ENCODE assay signal across 17 mouse cellular contexts in the genomic region with DNA sequence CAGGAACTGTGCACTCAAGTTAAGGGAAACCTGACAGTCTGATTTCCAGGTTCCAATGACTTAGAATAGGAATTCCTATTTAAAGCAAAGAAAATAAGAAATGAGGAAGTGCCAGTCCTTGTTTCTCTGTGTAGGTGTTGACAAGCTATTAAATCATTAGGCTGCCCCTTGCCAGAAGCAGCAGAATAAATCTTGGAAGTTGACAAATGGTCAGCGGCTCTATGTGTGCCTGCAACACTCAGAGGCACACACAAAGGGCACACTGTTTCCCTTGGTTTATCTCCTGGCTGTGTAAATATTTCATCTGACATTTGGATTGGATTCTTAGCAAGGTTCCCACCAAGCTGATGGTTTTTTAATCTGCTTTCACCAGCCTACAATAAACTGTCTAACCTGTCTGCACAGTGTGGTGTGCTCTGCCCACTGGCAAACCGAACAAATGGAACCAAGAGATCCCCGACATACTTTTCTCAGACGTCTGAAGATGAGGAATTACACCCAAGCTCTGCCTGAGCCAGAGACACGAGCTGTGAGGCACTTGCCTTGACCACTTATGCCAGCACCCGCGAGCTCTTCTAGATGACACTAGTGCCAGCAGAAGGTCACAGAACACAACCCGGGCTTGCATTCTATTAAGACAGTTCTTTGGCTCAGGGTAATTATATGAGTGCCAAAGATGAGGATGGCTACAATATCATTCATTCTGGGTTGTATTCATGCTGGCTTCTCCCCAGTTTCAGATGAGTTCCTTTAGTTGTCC.
DNase-seq lines count a peak whose midpoint lies in the region; ATAC-seq and TF ChIP-seq lines count a peak whose summit lies in the region.
"Had no signal": no experiment of that assay in that cellular context is flagged by ENCODE, and none has a peak within 500 bp of the region (broad histone marks: within the 10 kb centered on the region; RNA-seq: fewer than 3 reads in every experiment).

No protein-coding gene starts in this region.

- no peaks in the 10 kb centered on the region for H3K27me3 ChIP-seq in heart, postnatal 0 days (ENCODE audit: control insufficient read depth, insufficient read depth, low read length)

- H3K9me3 ChIP-seq in heart, postnatal 0 days (replicated peaks; ENCODE audit: control insufficient read depth, low read length), result no peaks in the 10 kb centered on the region
- H3K9me3 ChIP-seq: embryonic facial prominence, embryonic 13.5 days; forebrain, embryonic 13.5 days; limb, embryonic 15.5 days; lung, embryonic 15.5 days; megakaryocyte, embryonic 14.5 days had no signal

- no peak for TF ChIP-seq CTCF in heart, postnatal 0 days (IDR thresholded peaks at IDR 0.05; ENCODE audit: low read depth)

- no peak overlapping the region for H3K4me3 ChIP-seq in heart, postnatal 0 days (ENCODE audit: low read depth, low read length)
- H3K4me3 ChIP-seq: embryonic facial prominence, embryonic 13.5 days; forebrain, embryonic 13.5 days; layer of hippocampus, adult 2 months; limb, embryonic 15.5 days; lung, embryonic 15.5 days; megakaryocyte, embryonic 14.5 days had no signal

- TF ChIP-seq EP300 in heart, postnatal 0 days (IDR thresholded peaks at IDR 0.05; ENCODE audit: low read depth), result no peak

- DNase-seq in adrenal gland, postnatal 10 days, result peak; percentile 3
- no peak for DNase-seq in adrenal gland, adult 8-10 months
- DNase-seq in heart, postnatal 0 days (ENCODE audit: low spot score), result peak; percentile 54
- no peak for DNase-seq in heart, postnatal 25 days (ENCODE audit: low spot score)
- DNase-seq in 3T3-L1 (ENCODE audit: low read depth, low spot score), result peak; percentile 74
- peak; percentile 25 for DNase-seq in fat pad, adult 2 months (ENCODE audit: extremely low read depth, low read depth, low spot score)
- DNase-seq: right cerebral cortex, adult 18-20 months; thymus, postnatal 36 days had no signal

- no peaks in the 10 kb centered on the region for H3K4me1 ChIP-seq in heart, postnatal 0 days (ENCODE audit: control insufficient read depth, insufficient read depth)
- H3K4me1 ChIP-seq: embryonic facial prominence, embryonic 13.5 days; forebrain, embryonic 13.5 days; limb, embryonic 15.5 days; lung, embryonic 15.5 days; megakaryocyte, embryonic 14.5 days had no signal

- no peak overlapping the region for H3K4me2 ChIP-seq in heart, postnatal 0 days (ENCODE audit: low read depth, low read length)
- H3K4me2 ChIP-seq: embryonic facial prominence, embryonic 13.5 days; forebrain, embryonic 13.5 days; limb, embryonic 15.5 days; lung, embryonic 15.5 days had no signal

- intact Hi-C loops in heart, postnatal 25 days (cut with DNase I), result no loop called here

- no peaks in the 10 kb centered on the region for H3K36me3 ChIP-seq in heart, postnatal 0 days (replicated peaks; ENCODE audit: control insufficient read depth, insufficient read depth, low read length)
- H3K36me3 ChIP-seq: embryonic facial prominence, embryonic 13.5 days; limb, embryonic 15.5 days; lung, embryonic 15.5 days had no signal

- 35% methylated on average over 8 of the region's 8 CpGs for WGBS in heart, postnatal 0 days

- peak; percentile 78 for ATAC-seq in heart, postnatal 0 days (ENCODE audit: insufficient read depth, low read depth)
- ATAC-seq in megakaryocyte, adult 5-6 weeks (ENCODE audit: poor library complexity, severe bottlenecking), result no peak
- no peak for ATAC-seq in cerebellum, adult (ENCODE audit: insufficient number of reproducible peaks, low FRiP score, low TSS enrichment)
- ATAC-seq: forebrain, embryonic 13.5 days; inflammation-experienced regulatory T-cells, adult 6 months had no signal

- peak overlapping the region; percentile 67 for H3K27ac ChIP-seq in heart, postnatal 0 days (ENCODE audit: low read depth)
- H3K27ac ChIP-seq: embryonic facial prominence, embryonic 13.5 days; forebrain, embryonic 13.5 days; layer of hippocampus, adult 2 months; limb, embryonic 15.5 days; lung, embryonic 15.5 days had no signal

- H3K9ac ChIP-seq in heart, postnatal 0 days (replicated peaks; ENCODE audit: low read depth, low read length), result no peak overlapping the region
- H3K9ac ChIP-seq: embryonic facial prominence, embryonic 13.5 days; forebrain, embryonic 13.5 days; limb, embryonic 15.5 days; lung, embryonic 15.5 days had no signal

Comparison
In these comparisons a context has a peak if more than half of its experiments do, and no peak if none do; other contexts are left out.
1. DNase-seq: peak in adrenal gland, postnatal 10 days (single experiment), heart, postnatal 0 days (single experiment), 3T3-L1 (single experiment) and fat pad, adult 2 months (single experiment); none in adrenal gland, adult 8-10 months (single experiment) and heart, postnatal 25 days (single experiment).